Mouse (Mus musculus) embryonic facial prominence, embryonic 13.5 days (tissue): ENCODE measurements around the gene Rhoj. TPM values are rescaled to one million over a fixed set of nuclear protein-coding genes. Genes with fewer than 3 reads are reported as not detected.
"Not testable (repeated sequence)": the region's sequence is repeated elsewhere in the genome, so short reads cannot be mapped to it uniquely, and the experiment has no call there.

Source experiments
- ATAC-seq: fragments of 200-750 bp; cut with Nextera tagmentation; 2 replicates; pipeline ENCODE4 v1.8.0; 2017; ENCODE audit warnings: low read depth; ENCODE audit not compliant: insufficient number of reproducible peaks, insufficient read depth, low FRiP score, low TSS enrichment
- H3K27ac ChIP-seq: fragments of 300-500 bp; sonication (generic); 2 replicates; pipeline ENCODE4 v1.5.1; 2015; ENCODE audit warnings: moderate library complexity, mild to moderate bottlenecking, inconsistent platforms
- H3K27me3 ChIP-seq: fragments of 300-500 bp; sonication (generic); 2 replicates; pipeline ENCODE4 v1.6.1; 2015; ENCODE audit warnings: mild to moderate bottlenecking, inconsistent platforms
- H3K36me3 ChIP-seq: fragments of 300-500 bp; sonication (generic); 2 replicates; pipeline ENCODE4 v1.6.1; 2015; ENCODE audit warnings: mild to moderate bottlenecking, inconsistent platforms
- H3K4me1 ChIP-seq: fragments of 300-500 bp; sonication (generic); 2 replicates; pipeline ENCODE4 v1.6.1; 2015; ENCODE audit warnings: inconsistent platforms
- H3K4me2 ChIP-seq: fragments of 300-500 bp; sonication (generic); 2 replicates; pipeline ENCODE4 v1.6.1; 2015; ENCODE audit warnings: moderate library complexity, mild to moderate bottlenecking, inconsistent platforms
- H3K4me3 ChIP-seq: fragments of 300-500 bp; sonication (generic); 2 replicates; pipeline ENCODE4 v1.5.1; 2015; ENCODE audit warnings: mild to moderate bottlenecking, inconsistent platforms
- H3K9ac ChIP-seq: fragments of 300-500 bp; sonication (generic); 2 replicates; pipeline ENCODE4 v1.6.1; 2015; ENCODE audit warnings: mild to moderate bottlenecking, inconsistent platforms
- H3K9me3 ChIP-seq: fragments of 300-500 bp; sonication (generic); 2 replicates; pipeline ENCODE4 v1.6.1; 2016; ENCODE audit warnings: inconsistent platforms
- WGBS: fragments of 180-500 bp; shearing (Covaris S2); methylation state at CpG from one replicate; pipeline ENCODE4 v1.1.7; 2015; ENCODE audit warnings: mixed read lengths; 5-methylcytosine and 5-hydroxymethylcytosine counted together
- polyA plus RNA-seq: library from polyadenylated mRNA; unstranded; fragments of >200 nt; fragmentation: Nextera tagmentation; extraction: Ambion mirVana; gene quantifications from 2 replicates; pipeline ENCODE4 v1.2.1, GENCODE M21; 2015

Rhoj gene
- polyA plus RNA-seq, 1 experiment from 2014 or later, result 34.0 TPM

GRCm38 (mm10) chr12:75394011-75394773 is 86.1 kb downstream of the Rhoj start:
- WGBS, result 76% methylated on average over 20 of the region's 20 CpGs
- no peak for ATAC-seq
- no peaks in the 10 kb centered on the region for H3K27me3 ChIP-seq

DNA sequence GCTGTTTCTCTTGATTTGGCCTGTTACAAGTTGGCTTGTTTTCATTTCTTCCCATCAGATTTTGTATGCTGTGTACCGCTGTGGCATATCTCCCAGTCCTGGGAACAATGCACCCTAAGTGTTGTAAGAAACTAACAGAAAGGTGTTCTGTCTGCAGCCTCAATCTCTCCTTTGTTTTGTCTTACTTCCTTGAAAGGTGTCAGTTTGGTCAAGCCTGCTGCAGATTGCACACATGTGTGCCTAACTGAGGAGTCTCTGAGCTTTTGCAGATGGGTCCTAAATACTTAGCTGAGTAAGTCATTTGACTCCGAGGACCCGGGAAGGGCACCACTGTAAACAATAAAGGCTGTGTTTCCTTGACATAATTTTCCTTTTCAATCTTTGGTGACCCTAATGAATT is 88.5 kb downstream of the Rhoj start:
- H3K9me3 ChIP-seq, result no peaks in the 10 kb centered on the region
- peaks cover 8% of the 10 kb centered on the region; the same call in 1 of the 2 replicates for H3K4me1 ChIP-seq
- H3K9ac ChIP-seq, result no peak overlapping the region
- H3K4me3 ChIP-seq, result no peak overlapping the region
- H3K4me2 ChIP-seq, result no peak overlapping the region
- no peak for ATAC-seq
- 23% methylated on average over 3 of the region's 3 CpGs for WGBS
- no peaks in the 10 kb centered on the region for H3K27me3 ChIP-seq
- peaks cover 2% of the 10 kb centered on the region; the same call in 1 of the 2 replicates for H3K36me3 ChIP-seq
- no peak overlapping the region; the same call in 1 of the 2 replicates for H3K27ac ChIP-seq

More at GRCm38 (mm10) chr12:75394011-75394773, 86.1 kb downstream of the Rhoj start:
- peaks cover 8% of the 10 kb centered on the region; the same call in 1 of the 2 replicates for H3K4me1 ChIP-seq
- no peak overlapping the region for H3K9ac ChIP-seq
- H3K27ac ChIP-seq, result no peak overlapping the region
- H3K9me3 ChIP-seq, result no peaks in the 10 kb centered on the region
- H3K36me3 ChIP-seq, result peaks cover 2% of the 10 kb centered on the region; the same call in 1 of the 2 replicates
- H3K4me2 ChIP-seq, result no peak overlapping the region
- no peak overlapping the region for H3K4me3 ChIP-seq

DNA sequence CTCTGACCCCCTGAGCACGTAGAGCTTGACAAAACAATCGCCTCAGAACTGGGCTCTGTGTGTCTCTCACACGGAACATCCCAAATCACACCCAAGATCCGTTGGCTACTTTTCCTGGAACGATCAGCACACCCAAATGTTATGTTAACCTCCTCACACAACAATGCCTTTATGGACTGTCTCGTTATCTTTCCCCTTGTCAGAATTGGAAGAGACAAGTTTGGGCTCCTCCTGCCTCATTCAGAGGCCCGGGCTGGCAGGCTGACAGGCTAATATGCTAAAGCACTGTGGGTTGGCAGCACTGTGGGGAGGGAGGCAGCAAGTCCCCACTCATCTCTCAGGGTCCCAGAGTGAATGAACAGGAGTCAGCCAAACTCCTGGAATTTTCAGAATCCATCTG is 89.0 kb downstream of the Rhoj start:
- Histone ChIP-seq H3K27ac (no peak overlapping the region; the same call in 1 of the 2 replicates), H3K9me3 (no peaks in the 10 kb centered on the region), H3K27me3 (no peaks in the 10 kb centered on the region), H3K4me2 (no peak overlapping the region), H3K9ac (no peak overlapping the region), H3K4me3 (no peak overlapping the region), H3K36me3 (peaks cover 2% of the 10 kb centered on the region; the same call in 1 of the 2 replicates), H3K4me1 (peaks cover 8% of the 10 kb centered on the region; the same call in 1 of the 2 replicates)
- no peak for ATAC-seq
- 21% methylated on average over 7 of the region's 7 CpGs for WGBS

DNA sequence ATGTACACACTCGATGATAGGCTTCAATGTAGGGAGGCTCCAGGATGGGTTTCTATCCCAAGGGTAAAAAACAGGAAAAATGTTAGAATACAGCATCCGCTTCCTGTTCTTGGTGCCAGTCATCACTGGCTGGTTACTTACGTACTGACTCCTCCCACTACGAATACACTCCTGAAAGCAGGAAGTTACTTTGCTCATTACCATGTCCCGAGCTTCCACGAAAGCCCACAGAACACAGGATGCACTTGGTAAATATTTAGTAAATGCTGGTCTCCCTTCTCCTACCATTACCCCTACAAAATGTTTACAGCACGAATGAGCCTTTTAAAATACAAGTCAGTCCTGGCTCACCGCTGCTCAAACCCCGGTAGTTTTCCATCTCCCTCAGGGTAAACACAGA is 104.8 kb downstream of the Rhoj start:
- H3K4me2 ChIP-seq, result no peak overlapping the region
- no peak for ATAC-seq
- no peak overlapping the region for H3K27ac ChIP-seq
- H3K27me3 ChIP-seq, result no peaks in the 10 kb centered on the region
- H3K4me1 ChIP-seq, result no peaks in the 10 kb centered on the region
- no peak overlapping the region for H3K9ac ChIP-seq
- H3K4me3 ChIP-seq, result no peak overlapping the region
- H3K36me3 ChIP-seq, result no peaks in the 10 kb centered on the region
- no peaks in the 10 kb centered on the region for H3K9me3 ChIP-seq
- WGBS, result 73% methylated on average over 9 of the region's 9 CpGs

DNA sequence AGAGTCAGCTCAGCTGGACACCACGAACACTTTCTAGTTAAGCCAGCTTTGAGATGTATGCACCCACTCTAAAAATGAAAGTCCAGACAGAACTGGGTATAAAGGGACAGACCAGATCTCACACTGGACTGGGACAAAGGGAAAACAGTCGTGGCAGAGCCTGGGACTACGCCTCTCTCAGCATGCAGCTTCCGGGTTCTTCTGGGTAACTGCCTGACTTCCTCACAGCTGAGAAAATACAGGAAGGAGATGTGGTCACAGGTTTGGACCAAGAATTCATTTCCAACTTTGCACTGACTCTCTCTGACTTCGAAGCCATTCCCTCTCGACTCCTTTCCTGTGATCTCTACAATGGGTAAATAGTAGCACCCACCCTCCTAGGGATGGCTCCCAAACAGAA is 106.9 kb downstream of the Rhoj start:
- Histone ChIP-seq H3K27me3 (no peaks in the 10 kb centered on the region), H3K4me2 (no peak overlapping the region), H3K4me1 (no peaks in the 10 kb centered on the region), H3K36me3 (no peaks in the 10 kb centered on the region), H3K27ac (no peak overlapping the region), H3K4me3 (no peak overlapping the region), H3K9ac (no peak overlapping the region), H3K9me3 (no peaks in the 10 kb centered on the region)
- no peak for ATAC-seq
- 78% methylated on average over 6 of the region's 6 CpGs for WGBS

DNA sequence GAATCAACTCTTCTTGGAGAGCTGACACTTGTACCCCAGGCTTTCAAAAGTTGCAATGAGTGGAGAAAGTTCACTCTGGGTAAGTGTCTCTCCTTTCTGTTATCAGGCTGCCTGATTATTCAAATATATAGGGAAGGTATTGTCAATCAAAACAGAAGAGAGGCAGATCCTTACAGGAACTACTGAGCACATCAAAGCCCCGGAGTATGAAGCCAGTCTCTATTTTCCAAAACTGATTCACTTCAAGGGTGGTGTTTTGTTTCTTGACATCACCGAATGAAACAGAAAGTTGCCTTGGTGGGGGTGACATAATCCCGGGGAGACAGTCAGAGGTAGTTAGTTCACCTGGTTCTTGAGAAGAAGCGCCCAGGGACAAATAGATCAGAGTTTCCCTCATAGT is 108.6 kb downstream of the Rhoj start, which contains the start of gene Gphb5:
Gene Gphb5 (minus strand): TSS at position 101 of the 400 bp plus-strand sequence.
- no peak within 1 kb of the TSS for H3K4me3 ChIP-seq
- H3K9me3 ChIP-seq, result no peaks in the 10 kb centered on the region
- no peaks in the 10 kb centered on the region for H3K36me3 ChIP-seq
- no peaks in the 10 kb centered on the region for H3K27me3 ChIP-seq
- no peak within 1 kb of the TSS for H3K4me2 ChIP-seq
- 79% methylated on average over 4 of the region's 4 CpGs for WGBS
- ATAC-seq, result no peak
- H3K27ac ChIP-seq, result no peak within 1 kb of the TSS
- H3K9ac ChIP-seq, result no peak within 1 kb of the TSS
- H3K4me1 ChIP-seq, result no peaks in the 10 kb centered on the region

- Histone ChIP-seq H3K9ac (no peak overlapping the region), H3K4me3 (no peak overlapping the region), H3K9me3 (no peaks in the 10 kb centered on the region), H3K27me3 (no peaks in the 10 kb centered on the region), H3K4me2 (no peak overlapping the region), H3K4me1 (0 out of 2 replicates have a peak, but pooled peaks cover 8% of the 10 kb centered on the region), H3K36me3 (no peaks in the 10 kb centered on the region), H3K27ac (no peak overlapping the region)
- no peak for ATAC-seq
- WGBS, result 61% methylated on average over 7 of the region's 7 CpGs
These were observed 116.2 kb downstream of the Rhoj start for GRCm38 (mm10) chr12:75424359-75424758.

DNA sequence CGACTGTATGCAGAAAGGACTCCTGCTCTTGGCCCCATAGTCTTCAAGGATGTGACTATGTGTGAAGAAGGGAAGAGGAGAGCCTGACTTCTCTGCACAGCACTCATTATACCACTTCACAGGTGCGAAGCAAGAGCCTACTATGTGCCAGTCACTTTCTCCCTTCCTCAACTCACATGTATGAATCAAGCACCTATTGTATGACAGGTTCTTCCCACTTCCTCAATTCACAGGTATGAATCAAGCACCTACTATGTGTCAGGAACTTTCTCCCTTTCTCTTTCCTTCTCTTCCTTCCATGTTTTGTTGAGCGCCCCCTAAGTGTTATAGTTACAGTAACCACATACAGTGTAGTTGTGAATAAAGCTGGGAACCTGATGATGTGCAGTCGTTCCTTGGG is 116.7 kb downstream of the Rhoj start:
- Histone ChIP-seq H3K4me2 (no peak overlapping the region), H3K9ac (no peak overlapping the region), H3K27ac (no peak overlapping the region), H3K36me3 (no peaks in the 10 kb centered on the region), H3K4me1 (0 out of 2 replicates have a peak, but pooled peaks cover 8% of the 10 kb centered on the region), H3K27me3 (no peaks in the 10 kb centered on the region), H3K4me3 (no peak overlapping the region), H3K9me3 (no peaks in the 10 kb centered on the region)
- 80% methylated on average over 4 of the region's 4 CpGs for WGBS
- ATAC-seq, result no peak

DNA sequence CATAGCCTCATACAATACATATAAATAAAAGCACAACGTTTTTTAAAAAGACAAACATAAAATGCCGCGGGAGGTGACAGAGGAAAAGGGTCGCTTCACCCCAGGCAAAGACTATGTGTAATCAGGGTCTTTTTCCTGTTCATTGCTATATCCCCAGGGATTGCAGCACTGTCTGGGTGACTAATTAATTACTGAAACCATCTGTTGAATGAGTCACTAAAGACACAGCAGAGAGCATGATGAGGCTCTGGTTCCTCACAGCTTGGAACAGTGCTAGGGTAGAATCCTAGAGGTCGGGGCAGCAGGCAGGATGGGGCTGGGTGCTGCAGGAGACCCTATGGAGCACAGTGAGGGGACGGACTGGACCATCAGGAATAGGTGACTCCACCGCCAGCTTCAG is 117.8 kb downstream of the Rhoj start:
- Histone ChIP-seq H3K4me1 (0 out of 2 replicates have a peak, but pooled peaks cover 8% of the 10 kb centered on the region), H3K4me2 (no peak overlapping the region), H3K9me3 (no peaks in the 10 kb centered on the region), H3K4me3 (no peak overlapping the region), H3K9ac (no peak overlapping the region), H3K36me3 (no peaks in the 10 kb centered on the region), H3K27ac (no peak overlapping the region), H3K27me3 (no peaks in the 10 kb centered on the region)
- no peak for ATAC-seq
- 83% methylated on average over 7 of the region's 7 CpGs for whole genome bisulfite sequencing

- Histone ChIP-seq H3K9me3 (no peaks in the 10 kb centered on the region), H3K9ac (no peak overlapping the region), H3K4me3 (no peak overlapping the region), H3K36me3 (no peaks in the 10 kb centered on the region), H3K27me3 (no peaks in the 10 kb centered on the region), H3K27ac (no peak overlapping the region), H3K4me1 (0 out of 2 replicates have a peak, but pooled peaks cover 6% of the 10 kb centered on the region), H3K4me2 (no peak overlapping the region)
- WGBS, result 57% methylated on average over 6 of the region's 6 CpGs
- ATAC-seq, result no peak
These were observed 120.6 kb downstream of the Rhoj start for GRCm38 (mm10) chr12:75428719-75429118.

DNA sequence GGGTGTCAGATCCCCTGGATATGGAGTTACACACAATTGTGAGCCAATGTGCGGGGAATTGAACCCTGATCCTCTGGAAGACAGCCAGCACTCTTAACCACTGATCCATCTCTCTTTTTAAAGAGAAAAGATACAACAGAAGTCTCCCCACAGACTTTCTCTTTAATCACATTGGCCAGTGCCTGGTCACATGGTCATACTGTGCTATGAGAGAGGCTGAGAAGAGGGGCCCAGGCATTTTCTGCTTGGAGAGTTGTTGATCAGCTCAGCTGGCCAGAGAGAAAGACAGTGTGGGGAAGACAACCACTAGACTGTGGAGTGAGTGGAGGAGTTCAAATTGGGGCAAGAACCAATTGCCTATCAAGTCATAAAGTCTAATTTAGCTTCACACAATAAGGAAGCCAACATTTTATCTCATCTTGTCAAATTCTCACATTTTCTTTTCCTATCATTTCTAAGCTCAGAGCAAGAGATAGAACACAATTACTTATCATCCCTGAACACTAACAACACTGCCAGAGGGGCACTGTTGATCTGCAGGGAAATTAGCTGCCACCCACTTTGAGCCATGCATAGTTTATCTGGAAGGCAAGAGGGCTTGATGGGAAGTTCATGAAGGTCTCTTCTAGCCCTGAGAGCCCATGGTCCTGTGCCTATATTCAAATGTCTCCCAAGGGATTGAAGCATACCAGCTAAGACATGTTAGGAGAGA is 121.7 kb downstream of the Rhoj start:
- no peaks in the 10 kb centered on the region for H3K9me3 ChIP-seq
- WGBS, result 70% methylated on average over 1 of the region's 1 CpGs
- no peaks in the 10 kb centered on the region for H3K4me1 ChIP-seq
- H3K9ac ChIP-seq, result no peak overlapping the region
- ATAC-seq, result no peak
- H3K36me3 ChIP-seq, result no peaks in the 10 kb centered on the region
- H3K4me2 ChIP-seq, result no peak overlapping the region
- no peak overlapping the region for H3K27ac ChIP-seq
- no peaks in the 10 kb centered on the region for H3K27me3 ChIP-seq
- H3K4me3 ChIP-seq, result no peak overlapping the region

GRCm38 (mm10) chr12:75432400-75432799 is 124.3 kb downstream of the Rhoj start:
- H3K4me1 ChIP-seq, H3K4me3 ChIP-seq, H3K4me2 ChIP-seq, H3K9me3 ChIP-seq, H3K9ac ChIP-seq, ATAC-seq, H3K36me3 ChIP-seq, H3K27me3 ChIP-seq, H3K27ac ChIP-seq: not testable (repeated sequence)
- WGBS, result 83% methylated on average over 6 of the region's 6 CpGs
